Mouse (Mus musculus) stomach, postnatal 0 days (tissue): ENCODE data around the gene Slc35d2.
A peak's percentile ranks its signal among the peaks of the same experiment; 100 is the strongest.

Experiments used
- CTCF ChIP-seq: IDR thresholded peaks from 2 replicates; pipeline ENCODE4 v1.5.1; 2016; ENCODE audit warnings: antibody characterized with exemption, low read depth, mild to moderate bottlenecking, moderate library complexity
- EP300 ChIP-seq: optimal IDR thresholded peaks from 2 replicates; pipeline ENCODE3; 2016; ENCODE audit warnings: antibody characterized with exemption

DNA sequence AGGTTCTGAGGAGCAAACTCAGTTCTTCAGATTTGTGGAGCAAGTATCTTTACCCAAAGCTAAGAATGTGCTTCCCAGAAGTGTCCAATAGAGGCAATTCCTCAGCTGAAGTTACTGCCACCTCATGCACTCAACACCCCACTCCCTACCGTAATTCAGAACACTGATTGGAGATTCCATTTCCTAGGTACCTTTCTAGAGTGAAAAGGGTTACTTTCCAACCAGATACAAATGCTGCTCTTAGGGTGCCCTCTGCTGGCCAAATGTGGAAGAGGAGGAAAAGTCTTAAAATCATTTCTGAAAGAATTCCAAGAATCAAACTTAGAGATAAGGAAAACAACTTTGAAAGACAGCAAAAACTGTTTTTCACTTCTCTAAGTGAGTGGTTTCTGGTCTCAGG lies 35.8 kb downstream of the Slc35d2 start:
- TF ChIP-seq CTCF (peak; percentile 93), EP300 (no peak)
